Mouse (Mus musculus) natural killer cell, adult 2 months (primary cell): ENCODE measurements around the gene Filip1l.

Experiments used
- DNase-seq, 2 experiments: peaks; one replicate each; pipeline ENCODE4 v3.0.0; 2022; ENCODE audit warnings: low spot score in 2 of 2

Gene Filip1l

GRCm38 (mm10) chr16:57563453-57563852 is 210.6 kb downstream of the Filip1l start:
- DNase-seq: no peak

GRCm38 (mm10) chr16:57564807-57565206 is 211.9 kb downstream of the Filip1l start:
- DNase-seq: no peak

- DNase-seq: no peak
Observed at GRCm38 (mm10) chr16:57566215-57566614, 213.3 kb downstream of the Filip1l start.

GRCm38 (mm10) chr16:57568648-57569404 is 215.9 kb downstream of the Filip1l start:
- DNase-seq: no peak

- no peak for DNase-seq
Observed at GRCm38 (mm10) chr16:57570789-57571311, 218.0 kb downstream of the Filip1l start.

GRCm38 (mm10) chr16:57573831-57574230 is 220.9 kb downstream of the Filip1l start:
- DNase-seq: no peak

GRCm38 (mm10) chr16:57575764-57576388 is 223.0 kb downstream of the Filip1l start:
- no peak for DNase-seq

GRCm38 (mm10) chr16:57577519-57577918 is 224.6 kb downstream of the Filip1l start:
- no peak for DNase-seq

- no peak for DNase-seq
Observed at GRCm38 (mm10) chr16:57580041-57580440, 227.1 kb downstream of the Filip1l start.

- no peak for DNase-seq
Observed at GRCm38 (mm10) chr16:57582008-57582407, 229.1 kb downstream of the Filip1l start.

GRCm38 (mm10) chr16:57585201-57585600 is 232.3 kb downstream of the Filip1l start:
- DNase-seq: no peak

- peak; percentile 30 to 37 for DNase-seq
Observed at GRCm38 (mm10) chr16:57593422-57594157, 240.7 kb downstream of the Filip1l start.

- no peak for DNase-seq
Observed at GRCm38 (mm10) chr16:57597295-57597957, 244.5 kb downstream of the Filip1l start.

GRCm38 (mm10) chr16:57601031-57601430 is 248.1 kb downstream of the Filip1l start:
- no peak for DNase-seq

- peak; percentile 83 to 85 for DNase-seq
Observed at GRCm38 (mm10) chr16:57606444-57607227, 253.7 kb downstream of the Filip1l start, which contains the start of gene Cmss1. Gene Cmss1, minus strand, starts transcription at chr16:57606864.

- DNase-seq: peak; percentile 18 to 35
Observed at GRCm38 (mm10) chr16:57611768-57612167, 258.9 kb downstream of the Filip1l start.
